Mouse (Mus musculus) liver, adult 2 months (tissue): ENCODE data around the gene Lrrc38. TPM values are rescaled to one million over a fixed set of nuclear protein-coding genes. Genes with fewer than 3 reads are reported as not detected.

Source experiments
- DNase-seq: peaks from one replicate; pipeline ENCODE4 v3.0.0-alpha.2; 2011; ENCODE audit warnings: low read depth, low spot score; ENCODE audit errors: extremely low read depth
- H3K27ac ChIP-seq: fragments of 200-500 bp; replicated peaks from 2 replicates; pipeline ENCODE4 v1.5.1; 2012; ENCODE audit warnings: low read depth, mild to moderate bottlenecking, control low read depth, inconsistent platforms, low read length; ENCODE audit not compliant: insufficient read depth
- H3K27me3 ChIP-seq: fragments of 200-500 bp; 2 replicates; pipeline ENCODE4 v1.6.1; 2012; ENCODE audit warnings: mild to moderate bottlenecking, moderate library complexity, low read length, inconsistent platforms; ENCODE audit not compliant: control insufficient read depth, insufficient read depth
- H3K36me3 ChIP-seq: fragments of 200-500 bp; 2 replicates; pipeline ENCODE4 v1.6.1; 2012; ENCODE audit warnings: low read length, inconsistent platforms; ENCODE audit not compliant: control insufficient read depth, insufficient read depth
- H3K4me1 ChIP-seq: fragments of 200-500 bp; 2 replicates; pipeline ENCODE4 v1.6.1; 2011; ENCODE audit warnings: low read length; ENCODE audit not compliant: control insufficient read depth, insufficient read depth
- H3K4me3 ChIP-seq: fragments of 200-500 bp; 2 replicates; pipeline ENCODE4 v1.5.1; 2011; ENCODE audit warnings: low read depth, mild to moderate bottlenecking, control low read depth, low read length, moderate library complexity; ENCODE audit not compliant: insufficient read depth
- H3K79me2 ChIP-seq: fragments of 200-500 bp; 2 replicates; pipeline ENCODE4 v1.6.1; 2012; ENCODE audit warnings: inconsistent platforms, mild to moderate bottlenecking, low read length, moderate library complexity; ENCODE audit not compliant: control insufficient read depth, insufficient read depth
- H3K9ac ChIP-seq: fragments of 200-500 bp; 2 replicates; pipeline ENCODE4 v1.6.1; 2012; ENCODE audit warnings: low read depth, mild to moderate bottlenecking, control low read depth, inconsistent platforms, low read length
- CTCF ChIP-seq: fragments of 200-500 bp; IDR thresholded peaks from 2 replicates; pipeline ENCODE4 v1.5.1; 2011; ENCODE audit warnings: low read depth, low read length, control low read depth
- POLR2A ChIP-seq: fragments of 200-500 bp; IDR thresholded peaks from 2 replicates; pipeline ENCODE4 v1.6.1; 2011; ENCODE audit warnings: low read length, control low read depth; ENCODE audit not compliant: insufficient read depth; ENCODE audit errors: extremely low read depth
- WGBS: fragments of 180-500 bp; shearing (Covaris S2); methylation state at CpG from one replicate; pipeline ENCODE4 v1.1.7; 2018; 5-methylcytosine and 5-hydroxymethylcytosine counted together
- polyA plus RNA-seq: library from polyadenylated mRNA; depleted of rRNA; stranded (reverse); fragments of >200 nt; gene quantifications from 2 replicates; pipeline ENCODE4 v1.2.3, GENCODE M21; 2012; rRNA removed
- total RNA-seq: library from RNA; depleted of rRNA; stranded (reverse); fragments of >200 nt; gene quantifications from 2 replicates; pipeline ENCODE4 v1.2.3, GENCODE M21; 2014; rRNA removed

Lrrc38 gene
- total RNA-seq (not detected in 2 replicates), polyA plus RNA-seq (not detected in 2 replicates)

- Histone ChIP-seq H3K79me2 (no peaks in the 10 kb centered on the region), H3K27ac (no peak within 1 kb of the TSS), H3K4me1 (no peaks in the 10 kb centered on the region), H3K27me3 (peaks cover 8% of the 10 kb centered on the region), H3K4me3 (no peak within 1 kb of the TSS), H3K9ac (no peak within 1 kb of the TSS), H3K36me3 (no peaks in the 10 kb centered on the region)
- 2% methylated on average over 19 of the region's 19 CpGs for WGBS
- no peak for TF ChIP-seq CTCF
- no peak for TF ChIP-seq POLR2A
- DNase-seq = no peak
These were observed at the start of gene Lrrc38 for GRCm38 (mm10) chr4:143349484-143349906. Lrrc38 (plus strand) TSS chr4:143349757.

DNA sequence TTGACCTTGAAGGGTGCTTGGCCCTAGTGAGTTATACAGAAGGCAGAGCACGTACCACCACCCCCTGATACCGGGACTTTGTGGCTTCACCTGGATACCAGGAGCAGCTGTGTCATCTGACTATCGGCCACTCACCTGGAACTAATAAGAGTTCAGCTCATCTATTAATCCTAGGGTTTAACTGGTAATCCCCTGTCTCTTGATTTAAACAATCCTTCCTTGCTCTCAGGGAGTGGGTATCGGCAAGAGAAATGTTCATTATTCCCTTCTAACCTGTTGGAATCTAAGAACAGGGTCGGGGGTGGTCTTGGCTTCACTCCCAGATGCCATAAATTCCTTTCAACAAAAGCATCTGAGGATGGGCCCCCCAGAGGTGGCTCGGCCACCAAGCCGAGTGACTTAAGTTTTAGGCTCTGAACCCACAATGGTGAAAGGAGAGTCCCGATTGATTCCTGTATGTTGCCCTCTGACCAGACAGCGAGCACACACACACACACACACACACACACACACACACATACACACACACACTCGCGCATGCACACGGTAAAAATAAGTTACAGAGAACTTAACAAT lies 49.4 kb upstream of the Lrrc38 start:
- no peak for DNase-seq
- H3K36me3 ChIP-seq = no peaks in the 10 kb centered on the region
- H3K4me1 ChIP-seq = no peaks in the 10 kb centered on the region
- peaks cover 9% of the 10 kb centered on the region for H3K27me3 ChIP-seq
- H3K27ac ChIP-seq = no peak overlapping the region
- H3K4me3 ChIP-seq = no peak overlapping the region
- H3K9ac ChIP-seq = no peak overlapping the region
- no peak for TF ChIP-seq CTCF
- TF ChIP-seq POLR2A = no peak
- H3K79me2 ChIP-seq = no peaks in the 10 kb centered on the region
- WGBS = 13% methylated on average over 12 of the region's 12 CpGs

DNA sequence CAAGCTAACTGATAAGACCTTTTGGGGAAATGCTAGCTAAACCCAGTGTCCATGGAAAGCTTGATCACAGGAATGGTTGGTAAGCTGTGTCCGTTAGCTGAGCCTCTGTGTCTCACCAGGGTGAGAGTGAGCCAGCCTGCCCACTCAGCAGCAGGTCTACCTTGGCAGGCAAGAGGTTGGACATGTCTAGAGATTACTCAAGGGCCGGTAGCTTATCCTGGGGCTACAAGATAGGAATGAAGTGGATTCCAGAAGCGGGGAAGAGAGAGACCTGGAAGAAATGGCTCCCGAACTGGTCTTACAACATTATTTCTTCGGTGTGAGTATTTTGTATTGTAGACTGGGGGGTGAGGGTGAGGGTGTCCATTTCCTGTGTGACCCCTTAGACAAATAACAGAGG lies 48.5 kb upstream of the Lrrc38 start:
- 51% methylated on average over 5 of the region's 5 CpGs for WGBS
- H3K36me3 ChIP-seq = no peaks in the 10 kb centered on the region
- H3K9ac ChIP-seq = no peak overlapping the region
- no peak overlapping the region for H3K27ac ChIP-seq
- H3K4me3 ChIP-seq = no peak overlapping the region
- H3K79me2 ChIP-seq = no peaks in the 10 kb centered on the region
- DNase-seq = no peak
- TF ChIP-seq CTCF (no peak), POLR2A (no peak)
- no peaks in the 10 kb centered on the region for H3K4me1 ChIP-seq
- H3K27me3 ChIP-seq = peaks cover 9% of the 10 kb centered on the region

DNA sequence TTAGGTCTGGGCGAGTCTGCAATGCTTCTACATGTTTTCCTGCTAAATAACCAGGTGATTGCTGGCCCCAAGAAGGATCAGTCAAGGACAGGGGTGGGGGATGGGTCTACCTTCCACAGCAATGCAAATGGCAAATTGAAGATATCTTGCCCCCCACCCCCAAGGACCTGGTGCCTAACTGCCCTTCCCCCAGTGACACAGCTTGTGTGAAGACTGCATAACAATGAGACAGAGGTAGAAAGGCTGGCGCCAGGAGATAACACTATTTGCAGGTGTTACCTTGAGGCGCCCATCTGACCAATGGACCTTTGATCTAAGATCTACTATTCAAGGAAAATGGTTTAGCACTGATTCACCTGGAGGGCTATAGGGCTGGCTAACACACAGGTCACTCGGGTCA lies 47.7 kb upstream of the Lrrc38 start:
- H3K79me2 ChIP-seq = no peaks in the 10 kb centered on the region
- no peak for DNase-seq
- no peak overlapping the region for H3K4me3 ChIP-seq
- TF ChIP-seq POLR2A (no peak), CTCF (no peak)
- no peak overlapping the region for H3K9ac ChIP-seq
- H3K27ac ChIP-seq = no peak overlapping the region
- WGBS = 29% methylated on average over 4 of the region's 4 CpGs
- no peaks in the 10 kb centered on the region for H3K4me1 ChIP-seq
- H3K27me3 ChIP-seq = peaks cover 9% of the 10 kb centered on the region
- H3K36me3 ChIP-seq = no peaks in the 10 kb centered on the region

DNA sequence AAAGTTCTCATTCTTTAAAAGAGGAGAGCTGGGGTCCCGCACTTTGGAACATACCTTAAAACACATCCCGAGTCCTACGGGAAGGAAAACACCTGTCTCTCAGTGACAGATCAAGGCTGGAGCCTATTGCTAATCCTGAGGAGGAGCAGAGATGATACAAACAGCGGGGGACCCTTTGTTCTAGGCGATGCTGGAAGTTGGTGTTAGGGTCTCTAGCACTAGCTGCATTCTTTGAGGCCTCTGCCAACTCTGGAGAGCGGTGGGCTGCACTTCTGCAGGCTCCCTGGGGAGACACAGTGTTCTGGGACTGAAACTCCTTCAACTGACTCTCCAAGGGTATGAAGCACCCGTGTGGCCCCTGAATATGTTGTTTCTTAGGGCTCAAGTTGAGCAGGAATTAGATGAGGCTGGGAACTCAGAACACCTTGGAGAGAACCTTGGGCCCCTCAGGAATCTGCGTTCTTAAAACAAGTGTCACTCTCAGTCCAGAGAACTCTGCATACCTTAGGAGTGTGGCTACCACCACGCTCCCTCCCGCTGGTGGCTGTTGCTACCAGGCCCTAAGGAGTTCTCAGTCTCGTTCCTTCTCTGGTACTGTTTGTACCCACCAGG lies 47.2 kb upstream of the Lrrc38 start:
- Histone ChIP-seq H3K4me3 (no peak overlapping the region), H3K27ac (no peak overlapping the region), H3K36me3 (no peaks in the 10 kb centered on the region), H3K4me1 (no peaks in the 10 kb centered on the region), H3K27me3 (peaks cover 9% of the 10 kb centered on the region), H3K9ac (no peak overlapping the region), H3K79me2 (no peaks in the 10 kb centered on the region)
- no peak for DNase-seq
- 25% methylated on average over 11 of the region's 11 CpGs for WGBS
- no peak for TF ChIP-seq CTCF
- no peak for TF ChIP-seq POLR2A

- no peak for DNase-seq
- 87% methylated on average over 4 of the region's 4 CpGs for WGBS
- Histone ChIP-seq H3K4me1 (no peaks in the 10 kb centered on the region), H3K4me3 (no peak overlapping the region), H3K27ac (no peak overlapping the region), H3K36me3 (no peaks in the 10 kb centered on the region), H3K9ac (no peak overlapping the region), H3K27me3 (peaks cover 3% of the 10 kb centered on the region), H3K79me2 (no peaks in the 10 kb centered on the region)
- no peak for TF ChIP-seq CTCF
- no peak for TF ChIP-seq POLR2A
These were observed 44.5 kb upstream of the Lrrc38 start for GRCm38 (mm10) chr4:143305031-143305430.
